Mouse (Mus musculus) megakaryocyte, embryonic 14.5 days (primary cell): ENCODE measurements at regions not wholly inside any gene's neighbourhood (a gene's known extent, or its start where the extent isn't known, plus 50 kb on each side); places are given as distances from the start of the nearest gene placed in this dataset.

ENCODE experiments used
- H3K27me3 ChIP-seq: replicated peaks from 2 replicates; pipeline ENCODE3; 2012; ENCODE audit warnings: inconsistent platforms
- H3K36me3 ChIP-seq: replicated peaks from 2 replicates; pipeline ENCODE3; 2012; ENCODE audit warnings: low read length, inconsistent platforms, mixed read lengths
- H3K4me1 ChIP-seq: 2 replicates; pipeline ENCODE4 v1.6.1; 2012; ENCODE audit warnings: inconsistent platforms
- H3K4me3 ChIP-seq: replicated peaks from 2 replicates; pipeline ENCODE3; 2012; ENCODE audit warnings: moderate library complexity, mild to moderate bottlenecking, inconsistent platforms
- H3K9me3 ChIP-seq: 2 replicates; pipeline ENCODE4 v1.6.1; 2012; ENCODE audit warnings: inconsistent platforms
- FLI1 ChIP-seq: IDR thresholded peaks from 2 replicates; pipeline ENCODE4 v1.6.1; 2012; ENCODE audit warnings: low read length, inconsistent platforms, mixed read lengths
- GATA1 ChIP-seq: IDR thresholded peaks from 3 replicates; pipeline ENCODE4 v1.6.1; 2012; ENCODE audit warnings: mixed read lengths, low read length, inconsistent platforms, borderline replicate concordance

- peaks cover 3% of the 10 kb centered on the region; the same call in 1 of the 2 replicates for H3K4me1 ChIP-seq
- no peaks in the 10 kb centered on the region for H3K9me3 ChIP-seq
- H3K27me3 ChIP-seq: peaks cover 47% of the 10 kb centered on the region
- no peaks in the 10 kb centered on the region for H3K36me3 ChIP-seq
- TF ChIP-seq GATA1: no peak
- TF ChIP-seq FLI1: no peak
- H3K4me3 ChIP-seq: no peak overlapping the region
These were observed 62.2 kb upstream of the Vash1 start for GRCm38 (mm10) chr12:86616327-86616726.

- Histone ChIP-seq H3K4me3 (no peak overlapping the region), H3K9me3 (no peaks in the 10 kb centered on the region), H3K36me3 (no peaks in the 10 kb centered on the region), H3K27me3 (peaks cover 48% of the 10 kb centered on the region), H3K4me1 (peaks cover 9% of the 10 kb centered on the region)
- no peak for TF ChIP-seq FLI1
- TF ChIP-seq GATA1: no peak
These were observed 54.3 kb upstream of the Vash1 start for GRCm38 (mm10) chr12:86624195-86624594.

GRCm38 (mm10) chr12:86626684-86627083 is 51.8 kb upstream of the Vash1 start:
- no peaks in the 10 kb centered on the region for H3K9me3 ChIP-seq
- H3K36me3 ChIP-seq: no peaks in the 10 kb centered on the region
- TF ChIP-seq GATA1: no peak
- peaks cover 7% of the 10 kb centered on the region for H3K4me1 ChIP-seq
- peaks cover 43% of the 10 kb centered on the region for H3K27me3 ChIP-seq
- H3K4me3 ChIP-seq: no peak overlapping the region

DNA sequence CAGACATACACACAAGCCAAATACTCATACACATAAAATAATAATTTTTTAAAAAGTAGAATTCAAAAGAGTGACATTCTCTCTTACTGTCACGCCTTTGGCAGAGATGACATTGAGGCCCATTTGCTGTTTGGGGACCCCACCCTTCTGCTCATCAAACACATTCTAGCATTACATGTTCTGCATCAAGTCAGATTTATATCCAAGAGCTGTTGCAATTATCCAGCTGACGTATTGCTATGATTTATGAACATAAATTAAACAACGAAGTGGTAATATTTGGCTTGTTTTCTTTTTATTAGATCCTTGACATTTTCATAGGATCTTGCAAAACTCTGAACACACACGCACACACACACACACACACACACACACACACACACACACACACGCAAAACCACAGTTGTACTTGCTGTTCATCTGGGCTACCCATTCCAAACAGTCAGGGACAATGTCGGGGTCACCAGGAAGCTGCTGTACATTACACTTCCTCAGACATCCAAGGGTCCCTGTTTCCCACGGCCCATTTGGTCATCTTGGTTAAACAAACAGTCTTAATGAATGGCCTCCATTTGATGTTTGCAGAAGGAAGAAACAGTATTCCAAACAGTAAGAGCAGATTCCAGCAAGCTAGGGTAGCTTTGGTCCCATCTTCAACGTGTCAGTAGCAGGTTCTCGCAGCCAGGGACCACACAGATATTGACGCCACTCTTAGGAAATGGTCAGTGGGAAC is 50.3 kb upstream of the Vash1 start:
- Histone ChIP-seq H3K4me1 (peaks cover 12% of the 10 kb centered on the region), H3K36me3 (no peaks in the 10 kb centered on the region), H3K9me3 (no peaks in the 10 kb centered on the region), H3K27me3 (peaks cover 53% of the 10 kb centered on the region), H3K4me3 (no peak overlapping the region)
- no peak for TF ChIP-seq FLI1
- TF ChIP-seq GATA1: no peak
